ENCODE assay signal across 7 mouse cellular contexts in the genomic region with DNA sequence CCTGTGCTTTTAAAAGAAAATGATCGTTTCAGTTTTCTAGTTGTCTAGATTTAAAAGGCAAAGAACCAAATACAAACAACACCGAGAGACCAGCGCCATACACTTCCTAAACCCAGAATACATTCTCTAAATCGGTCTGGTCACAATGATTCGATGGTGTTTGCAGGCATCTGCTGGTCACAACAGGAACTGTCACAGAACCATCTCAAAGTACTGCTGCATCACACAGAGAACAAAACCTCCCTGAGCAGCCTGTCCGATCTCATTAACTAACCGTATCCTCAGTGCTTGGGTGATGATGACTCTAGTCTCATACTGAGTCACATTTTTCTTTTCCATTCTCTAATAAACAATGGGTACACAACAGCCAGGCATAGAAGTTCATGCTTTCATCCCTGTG. TPM values are rescaled to one million over a fixed set of nuclear protein-coding genes. Genes with fewer than 3 reads are reported as not detected.
DNase-seq lines count a peak whose midpoint lies in the region.

No protein-coding gene starts in this region.

- 0 out of 2 replicates have a peak, but pooled peaks cover 4% of the 10 kb centered on the region for H3K4me1 ChIP-seq in hindbrain, embryonic 10.5 days (replicated peaks)

- H3K4me3 ChIP-seq in hindbrain, embryonic 10.5 days: no peak overlapping the region

- WGBS in hindbrain, embryonic 10.5 days: 38% methylated on average over 7 of the region's 7 CpGs

- H3K9me3 ChIP-seq in hindbrain, embryonic 10.5 days: no peaks in the 10 kb centered on the region

- no peaks in the 10 kb centered on the region for H3K27me3 ChIP-seq in hindbrain, embryonic 10.5 days (ENCODE audit: insufficient read depth, poor library complexity, severe bottlenecking)

- intact Hi-C loops in left cerebral cortex, postnatal 10 days (cut with DNase I): no loop called here

- DNase-seq in lung, postnatal 36 days: peak; percentile 11
- no peak for DNase-seq in lung, postnatal 25 days (ENCODE audit: low spot score)
- peak; percentile 46 to 58 for DNase-seq in cerebellum, postnatal 25 days
- peak; percentile 44 for DNase-seq in hindbrain, embryonic 10.5 days (ENCODE audit: low spot score)
- peak; percentile 33 to 66 for DNase-seq in left cerebral cortex, postnatal 10 days (ENCODE audit: extremely low spot score in 1 of 2, low spot score in 2 of 2)
- peak; percentile 82 for DNase-seq in retina, embryonic 14.5 days (ENCODE audit: low spot score)
- DNase-seq in thymus, postnatal 0 days (ENCODE audit: low spot score): no peak

- no peak overlapping the region for H3K27ac ChIP-seq in hindbrain, embryonic 10.5 days

- H3K36me3 ChIP-seq in hindbrain, embryonic 10.5 days: no peaks in the 10 kb centered on the region

RNA-seq across cellular contexts. Expression of a gene that starts 59.1 kb away (rescaled TPM):
- 0.77 and 1.2 TPM in 2 replicates for polyA plus RNA-seq in hindbrain, embryonic 10.5 days (2016; fragmentation: Nextera tagmentation; extraction: Ambion mirVana)
- 10 to 100 TPM; 43.9 to 46.7 TPM for total RNA-seq in left cerebral cortex, postnatal 10 days (2021)
- 40.4 and 45.0 TPM in 2 replicates for polyA plus RNA-seq in thymus, postnatal 0 days (2015; fragmentation: Nextera tagmentation; extraction: Ambion mirVana)

Comparison
In these comparisons a context has a peak if more than half of its experiments do, and no peak if none do; other contexts are left out.
1. DNase-seq: peak in lung, postnatal 36 days (single experiment), cerebellum, postnatal 25 days (2 of 2), hindbrain, embryonic 10.5 days (single experiment), left cerebral cortex, postnatal 10 days (2 of 2) and retina, embryonic 14.5 days (single experiment); none in lung, postnatal 25 days (single experiment) and thymus, postnatal 0 days (single experiment).
2. RNA of a gene that starts 59.1 kb away (polyA plus RNA-seq): 40.4 to 45.0 TPM in thymus, postnatal 0 days; 0.77 to 1.2 TPM in hindbrain, embryonic 10.5 days; every median in the first group is over 10 times any median in the second.